Mouse (Mus musculus) forelimb bud, embryonic 11.5 days (tissue): ENCODE results near the gene Hspbp1.

Experiments used
- DNase-seq: peaks from one replicate; pipeline ENCODE4 v3.0.0-alpha.2; 2012; ENCODE audit warnings: low read depth, low spot score

The Hspbp1 gene

GRCm38 (mm10) chr7:4668506-4668905 lies 16.4 kb downstream of the Hspbp1 start:
- DNase-seq, result no peak

GRCm38 (mm10) chr7:4666871-4667270 lies 18.0 kb downstream of the Hspbp1 start:
- no peak for DNase-seq

- no peak for DNase-seq
These were observed 21.1 kb downstream of the Hspbp1 start for GRCm38 (mm10) chr7:4663742-4664141.

- no peak for DNase-seq
These were observed 21.7 kb downstream of the Hspbp1 start for GRCm38 (mm10) chr7:4663179-4663578.

- no peak for DNase-seq
These were observed 24.9 kb downstream of the Hspbp1 start for GRCm38 (mm10) chr7:4659911-4660443.

- DNase-seq, result peak; percentile 98
These were observed 25.8 kb downstream of the Hspbp1 start, which contains the start of gene Ppp6r1 for GRCm38 (mm10) chr7:4658912-4659551. Ppp6r1 (minus strand) TSS chr7:4659019.

GRCm38 (mm10) chr7:4658128-4658907 lies 26.6 kb downstream of the Hspbp1 start:
- DNase-seq, result no peak

- no peak for DNase-seq
These were observed 27.2 kb downstream of the Hspbp1 start for GRCm38 (mm10) chr7:4657521-4658127.

GRCm38 (mm10) chr7:4656818-4657217 lies 28.1 kb downstream of the Hspbp1 start:
- DNase-seq, result no peak

GRCm38 (mm10) chr7:4655916-4656315 lies 29.0 kb downstream of the Hspbp1 start:
- DNase-seq, result no peak

- DNase-seq, result no peak
These were observed 29.5 kb downstream of the Hspbp1 start for GRCm38 (mm10) chr7:4655393-4655792.

- no peak for DNase-seq
These were observed 30.6 kb downstream of the Hspbp1 start for GRCm38 (mm10) chr7:4654221-4654620.

- DNase-seq, result no peak
These were observed 31.1 kb downstream of the Hspbp1 start for GRCm38 (mm10) chr7:4653780-4654179.

- no peak for DNase-seq
These were observed 31.5 kb downstream of the Hspbp1 start for GRCm38 (mm10) chr7:4653351-4653750.

- DNase-seq, result no peak
These were observed 32.1 kb downstream of the Hspbp1 start for GRCm38 (mm10) chr7:4652726-4653125.

- DNase-seq, result no peak
These were observed 33.3 kb downstream of the Hspbp1 start for GRCm38 (mm10) chr7:4651581-4651980.

- DNase-seq, result no peak
These were observed 36.9 kb downstream of the Hspbp1 start for GRCm38 (mm10) chr7:4647992-4648391.

GRCm38 (mm10) chr7:4647291-4647690 lies 37.6 kb downstream of the Hspbp1 start:
- DNase-seq, result no peak

GRCm38 (mm10) chr7:4646806-4647205 lies 38.1 kb downstream of the Hspbp1 start:
- DNase-seq, result no peak

GRCm38 (mm10) chr7:4643225-4643624 lies 41.6 kb downstream of the Hspbp1 start:
- no peak for DNase-seq

GRCm38 (mm10) chr7:4641956-4642355 lies 42.9 kb downstream of the Hspbp1 start:
- no peak for DNase-seq

GRCm38 (mm10) chr7:4641155-4641554 lies 43.7 kb downstream of the Hspbp1 start:
- no peak for DNase-seq
